Mouse (Mus musculus) kidney, adult 2 months (tissue): ENCODE results near the gene S100pbp.

Source experiments
- CTCF ChIP-seq: fragments of 200-500 bp; conservative IDR thresholded peaks from 2 replicates; pipeline ENCODE4 v1.5.1; 2011; ENCODE audit warnings: low read depth, mild to moderate bottlenecking, control low read depth, low read length, moderate library complexity, mixed read lengths; ENCODE audit not compliant: insufficient read depth, insufficient read length
- POLR2A ChIP-seq: fragments of 200-500 bp; IDR thresholded peaks from one replicate; pipeline ENCODE4 v1.6.1; 2011; ENCODE audit warnings: low read depth, low read length, control low read depth

DNA sequence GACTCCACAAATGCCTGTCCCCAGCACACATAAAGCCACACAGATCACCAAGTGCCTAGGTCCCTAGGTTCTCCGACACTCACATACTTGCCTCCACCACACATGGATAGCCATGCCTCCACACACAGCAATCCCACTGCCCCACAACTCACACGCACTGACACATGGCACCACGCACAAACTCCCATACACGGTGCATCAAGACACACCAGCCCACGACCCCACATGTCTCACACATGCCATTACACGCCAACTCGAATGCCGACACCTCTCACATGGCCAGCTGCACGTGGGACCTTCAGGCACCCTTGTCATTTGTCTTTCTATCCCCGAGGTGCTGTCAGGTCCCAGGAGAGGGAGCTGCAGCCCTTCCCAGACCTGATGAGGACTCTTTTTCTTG, 69.8 kb downstream of the S100pbp start:
- TF ChIP-seq POLR2A (no peak), CTCF (no peak)
